Mouse (Mus musculus): ENCODE data around the gene Gm10382. TPM values are rescaled to one million over a fixed set of nuclear protein-coding genes. Genes with fewer than 3 reads are reported as not detected.
A peak's percentile ranks its signal among the peaks of the same experiment; 100 is the strongest.
"Not testable (repeated sequence)": the region's sequence is repeated elsewhere in the genome, so short reads cannot be mapped to it uniquely, and the experiment has no call there.

Gm10382 gene
- polyA plus RNA-seq, 1 experiment = 0.53 TPM

GRCm38 (mm10) chr5:125383637-125384420 is 5.3 kb upstream of the Gm10382 start:
- Histone ChIP-seq H3K4me1 (peaks cover 16% of the 10 kb centered on the region), H3K27me3 (replicated peaks) (no peaks in the 10 kb centered on the region), H3K9me3 (no peaks in the 10 kb centered on the region), H3K36me3 (replicated peaks; ENCODE audit: low read length) (peaks cover 27% of the 10 kb centered on the region), H3K4me3 (replicated peaks) (no peak overlapping the region)
- TF ChIP-seq FLI1 (IDR thresholded peaks at IDR 0.05; ENCODE audit: low read length) (no peak), GATA1 (IDR thresholded peaks at IDR 0.05; ENCODE audit: borderline replicate concordance, low read length) (no peak)

GRCm38 (mm10) chr5:125384512-125385214 is 4.5 kb upstream of the Gm10382 start:
- Histone ChIP-seq H3K4me1 (peaks cover 16% of the 10 kb centered on the region), H3K27me3 (replicated peaks) (no peaks in the 10 kb centered on the region), H3K9me3 (no peaks in the 10 kb centered on the region), H3K36me3 (replicated peaks; ENCODE audit: low read length) (peaks cover 29% of the 10 kb centered on the region), H3K4me3 (replicated peaks) (peak overlapping the region; percentile 64)
- no peak for TF ChIP-seq GATA1 (IDR thresholded peaks at IDR 0.05; ENCODE audit: borderline replicate concordance, low read length)
- no peak for TF ChIP-seq FLI1 (IDR thresholded peaks at IDR 0.05; ENCODE audit: low read length)

- Histone ChIP-seq H3K4me1 (peaks cover 17% of the 10 kb centered on the region), H3K27me3 (replicated peaks) (no peaks in the 10 kb centered on the region), H3K9me3 (no peaks in the 10 kb centered on the region), H3K36me3 (replicated peaks; ENCODE audit: low read length) (peaks cover 29% of the 10 kb centered on the region), H3K4me3 (replicated peaks) (no peak overlapping the region)
- no peak for TF ChIP-seq GATA1 (IDR thresholded peaks at IDR 0.05; ENCODE audit: borderline replicate concordance, low read length)
- TF ChIP-seq FLI1 (IDR thresholded peaks at IDR 0.05; ENCODE audit: low read length) = no peak
Observed at GRCm38 (mm10) chr5:125385215-125385940, 3.7 kb upstream of the Gm10382 start.

GRCm38 (mm10) chr5:125387295-125387694 is 1.8 kb upstream of the Gm10382 start:
- not testable (repeated sequence) for H3K27me3 ChIP-seq (replicated peaks); H3K4me3 ChIP-seq (replicated peaks); H3K9me3 ChIP-seq
- peaks cover 34% of the 10 kb centered on the region for H3K4me1 ChIP-seq
- peaks cover 29% of the 10 kb centered on the region for H3K36me3 ChIP-seq (replicated peaks; ENCODE audit: low read length)

GRCm38 (mm10) chr5:125388358-125389092 is 597 bp upstream of the Gm10382 start:
- H3K27me3 ChIP-seq (replicated peaks) = no peaks in the 10 kb centered on the region
- H3K9me3 ChIP-seq = no peaks in the 10 kb centered on the region
- peaks cover 29% of the 10 kb centered on the region for H3K36me3 ChIP-seq (replicated peaks; ENCODE audit: low read length)
- H3K4me3 ChIP-seq (replicated peaks) = peak overlapping the region; percentile 96
- TF ChIP-seq GATA1 (IDR thresholded peaks at IDR 0.05; ENCODE audit: borderline replicate concordance, low read length) = no peak
- TF ChIP-seq FLI1 (IDR thresholded peaks at IDR 0.05; ENCODE audit: low read length) = no peak
- H3K4me1 ChIP-seq = peaks cover 43% of the 10 kb centered on the region

- TF ChIP-seq FLI1 (IDR thresholded peaks at IDR 0.05; ENCODE audit: low read length) (no peak), GATA1 (IDR thresholded peaks at IDR 0.05; ENCODE audit: borderline replicate concordance, low read length) (no peak)
- no peaks in the 10 kb centered on the region for H3K27me3 ChIP-seq (replicated peaks)
- H3K4me1 ChIP-seq = peaks cover 49% of the 10 kb centered on the region
Observed at GRCm38 (mm10) chr5:125389579-125390441, 688 bp downstream of the Gm10382 start, which contains the start of gene Ubc. TSS of gene Ubc (minus strand) at chr5:125390202.

GRCm38 (mm10) chr5:125390906-125391477 is 1.9 kb downstream of the Gm10382 start:
- H3K36me3 ChIP-seq (replicated peaks; ENCODE audit: low read length) = peaks cover 12% of the 10 kb centered on the region

More at GRCm38 (mm10) chr5:125389579-125390441, 688 bp downstream of the Gm10382 start, which contains the start of gene Ubc:
- H3K36me3 ChIP-seq (replicated peaks; ENCODE audit: low read length) = peaks cover 24% of the 10 kb centered on the region
- no peaks in the 10 kb centered on the region for H3K9me3 ChIP-seq
- peak within 1 kb of the TSS; percentile 96 for H3K4me3 ChIP-seq (replicated peaks)

GRCm38 (mm10) chr5:125391609-125392008 is 2.5 kb downstream of the Gm10382 start:
- no peaks in the 10 kb centered on the region for H3K9me3 ChIP-seq
- peaks cover 11% of the 10 kb centered on the region for H3K36me3 ChIP-seq (replicated peaks; ENCODE audit: low read length)
- H3K4me3 ChIP-seq (replicated peaks) = peak overlapping the region; percentile 79
- H3K27me3 ChIP-seq (replicated peaks) = peaks cover 2% of the 10 kb centered on the region
- no peak for TF ChIP-seq FLI1 (IDR thresholded peaks at IDR 0.05; ENCODE audit: low read length)
- TF ChIP-seq GATA1 (IDR thresholded peaks at IDR 0.05; ENCODE audit: borderline replicate concordance, low read length) = no peak
- H3K4me1 ChIP-seq = peaks cover 48% of the 10 kb centered on the region

More at GRCm38 (mm10) chr5:125390906-125391477, 1.9 kb downstream of the Gm10382 start:
- Histone ChIP-seq H3K27me3 (replicated peaks) (no peaks in the 10 kb centered on the region), H3K9me3 (no peaks in the 10 kb centered on the region), H3K4me1 (peaks cover 48% of the 10 kb centered on the region), H3K4me3 (replicated peaks) (peak overlapping the region; percentile 75)
- TF ChIP-seq GATA1 (IDR thresholded peaks at IDR 0.05; ENCODE audit: borderline replicate concordance, low read length) = no peak
- no peak for TF ChIP-seq FLI1 (IDR thresholded peaks at IDR 0.05; ENCODE audit: low read length)

GRCm38 (mm10) chr5:125392176-125392575 is 3.1 kb downstream of the Gm10382 start:
- peaks cover 48% of the 10 kb centered on the region for H3K4me1 ChIP-seq
- not testable (repeated sequence) for H3K9me3 ChIP-seq; H3K27me3 ChIP-seq (replicated peaks)
- H3K4me3 ChIP-seq (replicated peaks) = peak overlapping the region; percentile 81
- H3K36me3 ChIP-seq (replicated peaks; ENCODE audit: low read length) = peaks cover 11% of the 10 kb centered on the region
